Mouse (Mus musculus): ENCODE measurements around the gene Naip2.

Gene Naip2

DNA sequence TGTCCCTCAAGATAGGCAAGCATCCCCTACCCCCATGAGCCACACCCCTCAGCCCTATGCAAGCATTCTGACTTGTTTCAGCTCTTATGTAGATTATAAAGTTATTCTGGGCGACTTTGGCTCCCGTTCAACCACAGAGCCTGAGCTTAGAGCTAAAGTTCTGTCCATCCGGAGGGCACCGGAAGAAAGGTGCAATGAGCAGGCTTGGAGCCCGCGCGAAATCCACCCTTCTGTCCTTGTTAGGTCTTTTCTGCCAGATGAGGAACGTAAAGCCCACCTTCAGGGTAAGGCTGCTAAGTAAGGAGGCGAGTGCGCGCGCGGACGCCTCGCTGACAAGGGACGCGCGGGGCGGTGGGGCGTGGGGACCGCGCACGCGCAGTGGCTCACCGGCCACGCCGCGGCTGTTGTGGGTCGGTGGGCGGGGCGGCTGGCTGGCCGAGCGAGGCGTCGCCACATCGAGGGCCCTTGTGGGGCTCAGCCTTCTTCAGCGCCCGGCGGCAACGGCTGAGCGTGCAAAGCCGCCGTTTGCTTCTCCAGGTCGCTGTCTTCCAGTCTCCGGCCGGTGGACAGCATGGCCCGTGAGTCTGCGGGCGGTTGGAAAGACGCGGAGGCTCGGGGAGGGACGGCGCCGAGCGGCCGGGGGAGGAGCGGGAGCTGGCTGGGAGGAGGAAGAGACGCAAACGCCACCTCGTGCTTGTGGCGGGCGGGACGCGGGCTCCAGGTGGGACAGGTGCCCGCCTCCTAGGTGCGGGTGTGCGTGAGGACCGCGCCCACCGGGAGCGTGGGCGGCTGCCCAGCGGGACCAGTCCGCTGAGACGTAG is 94.0 kb downstream of the Naip2 start, which contains the start of gene Serf1:
Gene Serf1 (plus strand): TSS at position 361 of the 821 bp plus-strand sequence.
- peak; percentile 90 for DNase-seq (ENCODE audit: low spot score)

DNA sequence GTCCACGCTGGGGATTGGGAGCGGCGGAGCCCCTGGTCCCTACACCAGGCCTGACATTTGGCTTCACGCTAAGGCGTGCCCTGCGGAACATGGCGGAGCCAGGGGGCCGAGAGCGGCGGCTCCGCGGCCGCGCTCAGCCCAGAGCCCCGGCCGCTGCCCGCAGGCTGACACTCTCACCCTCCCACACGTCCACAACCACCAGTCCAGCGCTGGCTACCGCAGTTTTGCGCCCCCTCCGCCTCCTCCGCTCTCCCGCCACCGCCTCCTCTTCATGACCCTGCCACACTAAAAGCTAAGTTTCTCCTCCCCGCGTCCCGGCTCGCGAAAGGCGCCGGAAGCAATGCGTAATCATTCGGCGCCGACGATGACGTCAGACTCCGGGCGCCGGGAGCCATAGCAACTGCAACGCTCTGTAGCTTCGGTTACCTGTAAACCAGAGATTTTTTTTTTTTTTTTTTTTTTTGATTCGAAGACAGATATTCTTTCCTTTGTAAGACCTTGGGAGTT is 98.1 kb downstream of the Naip2 start, which contains the start of gene Bdp1:
Gene Bdp1 (minus strand): TSS at position 323 of the 507 bp plus-strand sequence.
- peak; percentile 95 for DNase-seq (ENCODE audit: low spot score)

DNA sequence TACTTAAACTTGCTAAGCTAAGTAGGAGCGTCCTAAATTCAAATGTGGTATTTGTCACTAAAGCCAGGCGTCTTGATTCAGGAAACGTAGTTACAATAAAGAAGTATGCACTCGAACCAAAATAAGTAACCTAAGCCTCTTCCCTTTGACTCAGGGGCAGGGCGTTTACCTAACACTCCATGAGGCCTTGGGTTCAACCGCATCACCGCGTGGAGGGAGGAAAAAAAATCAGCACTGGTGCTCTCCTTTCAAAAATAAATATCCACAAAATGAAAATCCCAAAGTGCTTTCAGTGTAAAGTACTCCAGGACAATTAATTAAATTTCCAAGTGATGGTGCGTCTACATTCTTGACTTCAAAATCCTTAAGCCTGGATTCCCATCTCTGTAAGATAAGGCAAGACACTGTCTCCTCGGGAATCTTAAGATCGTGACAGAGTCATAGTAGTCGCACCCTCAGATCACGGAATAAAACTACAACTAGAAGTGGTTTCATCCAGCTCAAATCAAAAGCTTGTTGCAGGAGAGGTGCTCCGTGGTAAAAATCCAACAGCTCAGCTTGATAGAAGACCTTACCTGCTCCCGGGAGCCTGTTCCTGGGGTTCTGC is 98.7 kb downstream of the Naip2 start:
- no peak for DNase-seq (ENCODE audit: low spot score)

DNA sequence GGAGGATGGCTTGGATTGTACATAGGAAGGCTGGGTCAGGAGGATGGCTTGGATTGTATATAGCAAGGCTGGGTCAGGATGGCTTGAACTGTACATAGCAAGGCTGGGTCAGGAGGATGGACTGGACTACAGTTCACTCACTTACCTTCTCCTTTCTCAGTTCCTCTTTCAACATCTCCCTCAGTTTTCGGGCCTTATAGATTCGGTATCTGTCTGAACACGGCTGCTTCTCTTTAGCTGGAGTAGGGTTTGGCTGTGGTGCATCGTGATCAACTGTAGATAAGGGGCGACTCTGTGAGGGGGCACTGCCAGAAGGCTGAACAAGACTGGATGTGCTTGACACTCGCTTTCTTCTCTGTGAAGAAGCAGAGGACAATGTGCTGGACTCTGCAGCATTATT is 103.1 kb downstream of the Naip2 start:
- DNase-seq (ENCODE audit: low spot score) = no peak

All from embryo, embryonic 10 days (tissue).